Mouse (Mus musculus) layer of hippocampus, postnatal 14 days (tissue): ENCODE measurements around the gene Mterf1b. TPM values are rescaled to one million over a fixed set of nuclear protein-coding genes. Genes with fewer than 3 reads are reported as not detected.

Experiments
- DNase-seq, 2 experiments: peaks; one replicate each; pipeline ENCODE4 v3.0.0; 2021 to 2022; ENCODE audit warnings: low spot score in 2 of 2, mixed read lengths in 1 of 2
- total RNA-seq, 2 experiments: library from RNA; stranded (reverse); gene quantifications; 2 replicates each; pipeline ENCODE4 v1.2.3; 2021

Mterf1b gene
- total RNA-seq, 2 experiments from 2014 or later, result 2.0 to 5.6 TPM

GRCm38 (mm10) chr5:4240120-4240519 is 48.0 kb downstream of the Mterf1b start:
- DNase-seq, result no peak

GRCm38 (mm10) chr5:4245004-4245403 is 52.8 kb downstream of the Mterf1b start:
- no peak for DNase-seq

GRCm38 (mm10) chr5:4246095-4246494 is 53.9 kb downstream of the Mterf1b start:
- DNase-seq, result no peak

Other genes starting within 250 kb of the Mterf1b start
- 10 to 100 TPM; 64.8 to 79.6 TPM for gene Cyp51, start 87.6 kb upstream of the Mterf1b start, total RNA-seq